Mouse (Mus musculus): ENCODE measurements around the gene Gm3402.
"Not testable (repeated sequence)": the region's sequence is repeated elsewhere in the genome, so short reads cannot be mapped to it uniquely, and the experiment has no call there.

The Gm3402 gene

GRCm38 (mm10) chr5:146513823-146514222 lies at the start of gene Gm3402:
Gene Gm3402 (plus strand): TSS chr5:146514123.
- not testable (repeated sequence) for DNase-seq (ENCODE audit: low read depth, low spot score)

- DNase-seq (ENCODE audit: low read depth, low spot score): no peak
Measured at GRCm38 (mm10) chr5:146466663-146467062, 47.3 kb upstream of the Gm3402 start.

- no peak for DNase-seq (ENCODE audit: low read depth, low spot score)
Measured at GRCm38 (mm10) chr5:146468311-146468710, 45.6 kb upstream of the Gm3402 start.

GRCm38 (mm10) chr5:146470821-146471220 lies 43.1 kb upstream of the Gm3402 start:
- DNase-seq (ENCODE audit: low read depth, low spot score): no peak

GRCm38 (mm10) chr5:146471311-146471710 lies 42.6 kb upstream of the Gm3402 start:
- DNase-seq (ENCODE audit: low read depth, low spot score): no peak

- no peak for DNase-seq (ENCODE audit: low read depth, low spot score)
Measured at GRCm38 (mm10) chr5:146471821-146472220, 42.1 kb upstream of the Gm3402 start.

GRCm38 (mm10) chr5:146479564-146479963 lies 34.4 kb upstream of the Gm3402 start:
- not testable (repeated sequence) for DNase-seq (ENCODE audit: low read depth, low spot score)

GRCm38 (mm10) chr5:146481665-146482064 lies 32.3 kb upstream of the Gm3402 start, which contains the start of gene Gm6408:
Gene Gm6408 (plus strand): TSS chr5:146481965.
- not testable (repeated sequence) for DNase-seq (ENCODE audit: low read depth, low spot score)

- not testable (repeated sequence) for DNase-seq (ENCODE audit: low read depth, low spot score)
Measured at GRCm38 (mm10) chr5:146488959-146489358, 25.0 kb upstream of the Gm3402 start.

GRCm38 (mm10) chr5:146491063-146491462 lies 22.9 kb upstream of the Gm3402 start, which contains the start of gene Gm6370:
Gene Gm6370 (plus strand): TSS chr5:146491363.
- not testable (repeated sequence) for DNase-seq (ENCODE audit: low read depth, low spot score)

- not testable (repeated sequence) for DNase-seq (ENCODE audit: low read depth, low spot score)
Measured at GRCm38 (mm10) chr5:146502099-146502498, 11.8 kb upstream of the Gm3402 start, which contains the start of gene 4930449I24Rik. Gene 4930449I24Rik (plus strand): TSS chr5:146502399.

GRCm38 (mm10) chr5:146525501-146525900 lies 11.6 kb downstream of the Gm3402 start, which contains the start of gene Gm3404:
Gene Gm3404 (plus strand): TSS chr5:146525801.
- DNase-seq (ENCODE audit: low read depth, low spot score): not testable (repeated sequence)

GRCm38 (mm10) chr5:146537347-146537746 lies 23.4 kb downstream of the Gm3402 start, which contains the start of gene Gm3409:
Gene Gm3409 (plus strand): TSS chr5:146537647.
- not testable (repeated sequence) for DNase-seq (ENCODE audit: low read depth, low spot score)

- not testable (repeated sequence) for DNase-seq (ENCODE audit: low read depth, low spot score)
Measured at GRCm38 (mm10) chr5:146555836-146556235, 41.9 kb downstream of the Gm3402 start, which contains the start of gene Gm3415. Gene Gm3415 (plus strand): TSS chr5:146556136.

GRCm38 (mm10) chr5:146564259-146564658 lies 50.3 kb downstream of the Gm3402 start:
- no peak for DNase-seq (ENCODE audit: low read depth, low spot score)
